Comparison of ENCODE assay signal across 28 mouse cellular contexts in genomic region chr3:143977886-143978447, GRCm38 (mm10).
DNase-seq lines count a peak whose midpoint lies in the region; ATAC-seq lines count a peak whose summit lies in the region.
"Had no signal": no experiment of that assay in that cellular context is flagged by ENCODE, and none has a peak within 500 bp of the region (broad histone marks: within the 10 kb centered on the region; RNA-seq: fewer than 3 reads in every experiment).

No protein-coding gene starts in this region.

- peak; percentile 59 for ATAC-seq in lung, embryonic 15.5 days (ENCODE audit: borderline replicate concordance, extremely low read depth, low FRiP score, low TSS enrichment)
- ATAC-seq: activated CD4-positive, CD25-positive, alpha-beta regulatory T cell, adult 4 months; CD4-positive, CD25-positive, alpha-beta regulatory T cell, adult 4 months; forebrain, embryonic 14.5 days; Patski had no signal

- WGBS in lung, embryonic 15.5 days = 47% methylated on average over 7 of the region's 7 CpGs

- H3K4me2 ChIP-seq in lung, embryonic 15.5 days = no peak overlapping the region
- H3K4me2 ChIP-seq: embryonic facial prominence, embryonic 13.5 days; embryonic facial prominence, embryonic 15.5 days; forebrain, embryonic 12.5 days had no signal

- no peaks in the 10 kb centered on the region for H3K36me3 ChIP-seq in lung, embryonic 15.5 days
- H3K36me3 ChIP-seq: embryonic facial prominence, embryonic 13.5 days; embryonic facial prominence, embryonic 15.5 days; forebrain, embryonic 10.5 days; forebrain, embryonic 12.5 days; G1E had no signal

- peaks cover 9% of the 10 kb centered on the region; the same call in 1 of the 2 replicates for H3K4me1 ChIP-seq in lung, embryonic 15.5 days
- H3K4me1 ChIP-seq: embryonic facial prominence, embryonic 13.5 days; embryonic facial prominence, embryonic 15.5 days; forebrain, embryonic 12.5 days had no signal

- no peak overlapping the region for H3K27ac ChIP-seq in lung, embryonic 15.5 days
- H3K27ac ChIP-seq: embryonic facial prominence, embryonic 13.5 days; embryonic facial prominence, embryonic 15.5 days; forebrain, embryonic 10.5 days; forebrain, embryonic 12.5 days had no signal

- H3K9me3 ChIP-seq in lung, embryonic 15.5 days = no peaks in the 10 kb centered on the region
- H3K9me3 ChIP-seq: embryonic facial prominence, embryonic 13.5 days; embryonic facial prominence, embryonic 15.5 days; forebrain, embryonic 10.5 days; forebrain, embryonic 12.5 days had no signal

- no peaks in the 10 kb centered on the region for H3K27me3 ChIP-seq in lung, embryonic 15.5 days
- H3K27me3 ChIP-seq: CH12.LX; embryonic facial prominence, embryonic 13.5 days; embryonic facial prominence, embryonic 15.5 days; Patski had no signal

- H3K4me3 ChIP-seq in lung, embryonic 15.5 days = no peak overlapping the region
- H3K4me3 ChIP-seq: embryonic facial prominence, embryonic 13.5 days; embryonic facial prominence, embryonic 15.5 days; erythroblast, embryonic 14.5 days; forebrain, embryonic 10.5 days; forebrain, embryonic 12.5 days had no signal

- peak; percentile 16 to 46 for DNase-seq in lung, adult 18-20 months
- no peak for DNase-seq in lung, postnatal 10 days
- no peak for DNase-seq in lung, postnatal 14 days
- peak; percentile 22 for DNase-seq in lung, postnatal 25 days (ENCODE audit: low spot score)
- DNase-seq in lung, postnatal 4 days = peak; percentile 15 to 27
- DNase-seq in spleen, postnatal 14 days (ENCODE audit: low spot score in 2 of 2) = no peak
- DNase-seq in urinary bladder, adult 2 months (ENCODE audit: low spot score) = no peak
- DNase-seq: adrenal gland, adult 8-10 months; adrenal gland, postnatal 14 days; adrenal gland, postnatal 36 days; B cell, adult 2 months; cerebellum, adult 11-12 months; cerebellum, adult 2 months; cerebellum, adult 9-10 months; cerebellum, postnatal 10 days; cerebellum, postnatal 25 days had no signal

- no peak overlapping the region for H3K9ac ChIP-seq in lung, embryonic 15.5 days
- H3K9ac ChIP-seq: embryonic facial prominence, embryonic 13.5 days; embryonic facial prominence, embryonic 15.5 days; forebrain, embryonic 12.5 days had no signal

Comparison
In these comparisons a context has a peak if more than half of its experiments do, and no peak if none do; other contexts are left out.
1. DNase-seq: peak in lung, adult 18-20 months (2 of 2), lung, postnatal 25 days (single experiment) and lung, postnatal 4 days (2 of 2); none in lung, postnatal 10 days (single experiment), lung, postnatal 14 days (single experiment), spleen, postnatal 14 days (0 of 2) and urinary bladder, adult 2 months (single experiment).